Mouse (Mus musculus) limb, embryonic 12.5 days (tissue): Measurements from ENCODE around the gene Nfkb2. TPM values are rescaled to one million over a fixed set of nuclear protein-coding genes. Genes with fewer than 3 reads are reported as not detected.

Source experiments
- ATAC-seq: fragments of 200-750 bp; cut with Nextera tagmentation; 2 replicates; pipeline ENCODE4 v1.8.0; 2017; ENCODE audit warnings: low read depth, moderate TSS enrichment; ENCODE audit not compliant: insufficient number of reproducible peaks, insufficient read depth, low FRiP score, low TSS enrichment
- H3K27ac ChIP-seq: fragments of 300-500 bp; sonication (generic); 2 replicates; pipeline ENCODE4 v1.5.1; 2016; ENCODE audit warnings: mild to moderate bottlenecking, moderate library complexity
- H3K27me3 ChIP-seq: fragments of 300-500 bp; sonication (generic); 2 replicates; pipeline ENCODE4 v1.6.1; 2016; ENCODE audit warnings: mild to moderate bottlenecking, moderate library complexity
- H3K36me3 ChIP-seq: fragments of 300-500 bp; sonication (generic); 2 replicates; pipeline ENCODE4 v1.6.1; 2016; ENCODE audit warnings: mild to moderate bottlenecking, moderate library complexity
- H3K4me1 ChIP-seq: fragments of 300-500 bp; sonication (generic); replicated peaks from 2 replicates; pipeline ENCODE4 v1.6.1; 2016
- H3K4me2 ChIP-seq: fragments of 300-500 bp; sonication (generic); 2 replicates; pipeline ENCODE4 v1.6.1; 2016; ENCODE audit warnings: mild to moderate bottlenecking, moderate library complexity
- H3K4me3 ChIP-seq: fragments of 300-500 bp; sonication (generic); replicated peaks from 2 replicates; pipeline ENCODE4 v1.5.1; 2016; ENCODE audit warnings: mild to moderate bottlenecking
- H3K9ac ChIP-seq: fragments of 300-500 bp; sonication (generic); replicated peaks from 2 replicates; pipeline ENCODE4 v1.6.1; 2016; ENCODE audit warnings: mild to moderate bottlenecking, moderate library complexity
- H3K9me3 ChIP-seq: fragments of 300-500 bp; sonication (generic); 2 replicates; pipeline ENCODE4 v1.6.1; 2016; ENCODE audit warnings: mild to moderate bottlenecking, moderate library complexity
- WGBS: fragments of 180-500 bp; shearing (Covaris S2); methylation state at CpG from one replicate; pipeline ENCODE4 v1.1.7; 2016; 5-methylcytosine and 5-hydroxymethylcytosine counted together
- polyA plus RNA-seq: library from polyadenylated mRNA; unstranded; fragments of >200 nt; fragmentation: Nextera tagmentation; extraction: Ambion mirVana; gene quantifications from 2 replicates; pipeline ENCODE4 v1.2.1, GENCODE M21; 2016

Nfkb2 gene
- polyA plus RNA-seq, 1 experiment from 2014 or later = 8.5 TPM

- peaks cover 28% of the 10 kb centered on the region for H3K36me3 ChIP-seq
- 89% methylated on average over 3 of the region's 3 CpGs for WGBS
- peaks cover 20% of the 10 kb centered on the region for H3K4me1 ChIP-seq
- H3K4me3 ChIP-seq = no peak overlapping the region
- peaks cover 6% of the 10 kb centered on the region for H3K27me3 ChIP-seq
- no peak overlapping the region for H3K27ac ChIP-seq
- no peak overlapping the region for H3K4me2 ChIP-seq
- no peak for ATAC-seq
- no peaks in the 10 kb centered on the region for H3K9me3 ChIP-seq
- H3K9ac ChIP-seq = no peak overlapping the region
Observed at GRCm38 (mm10) chr19:46333906-46334305, 29.8 kb downstream of the Nfkb2 start.

- 0 out of 2 replicates have a peak overlapping the region, but pooled peaks have one; percentile 50 for H3K27ac ChIP-seq
- ATAC-seq = 0 out of 2 replicates have a peak, but pooled peaks have one; percentile 20
Observed at GRCm38 (mm10) chr19:46337719-46338330, 33.7 kb downstream of the Nfkb2 start.

DNA sequence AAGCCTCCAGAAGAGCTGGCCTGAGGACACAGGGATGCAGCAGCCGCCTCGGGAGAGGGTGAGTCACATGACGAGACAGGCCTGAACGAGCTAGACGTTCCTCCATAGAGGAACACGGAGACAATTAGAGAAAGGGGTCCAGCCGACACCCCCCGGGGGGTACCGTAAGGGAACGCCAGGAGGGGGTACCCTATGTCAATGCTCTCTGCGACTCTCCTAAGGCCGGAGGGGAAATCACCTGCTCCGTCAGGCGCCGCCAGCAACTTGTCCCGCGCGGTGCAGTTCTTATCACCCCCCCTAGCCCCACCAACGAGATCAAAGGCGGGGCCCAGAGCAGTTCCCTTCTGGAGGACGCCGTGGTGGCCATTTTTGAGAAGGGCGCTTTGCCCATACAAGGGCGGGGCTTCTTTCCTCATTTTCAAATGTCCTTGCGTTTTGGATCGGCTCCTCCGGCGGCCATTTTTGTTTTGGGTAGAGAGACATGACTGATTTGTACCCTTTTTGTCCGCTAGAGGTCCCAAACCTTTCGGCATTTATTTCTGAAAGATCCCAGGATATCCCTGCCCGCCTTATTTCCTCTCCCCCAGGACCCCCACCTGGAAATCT is 34.3 kb downstream of the Nfkb2 start, which contains the start of gene Cuedc2:
Cuedc2 (minus strand) TSS at position 372 of the 606 bp plus-strand sequence.
- Histone ChIP-seq H3K9ac (peak within 1 kb of the TSS; percentile 77), H3K4me2 (peak within 1 kb of the TSS; percentile 79), H3K27ac (0 out of 2 replicates have a peak within 1 kb of the TSS, but pooled peaks have one; percentile 50), H3K27me3 (peaks cover 9% of the 10 kb centered on the region; the same call in 1 of the 2 replicates), H3K4me1 (peaks cover 7% of the 10 kb centered on the region), H3K36me3 (no peaks in the 10 kb centered on the region), H3K9me3 (no peaks in the 10 kb centered on the region), H3K4me3 (peak within 1 kb of the TSS; percentile 71)
- ATAC-seq = peak; percentile 69
- under 1% methylated on average over 31 of the region's 31 CpGs for WGBS

More at GRCm38 (mm10) chr19:46337719-46338330, 33.7 kb downstream of the Nfkb2 start:
- H3K9ac ChIP-seq = peak overlapping the region; percentile 77
- H3K9me3 ChIP-seq = no peaks in the 10 kb centered on the region
- 38% methylated on average over 15 of the region's 15 CpGs for WGBS
- H3K27me3 ChIP-seq = peaks cover 9% of the 10 kb centered on the region; the same call in 1 of the 2 replicates
- peaks cover 7% of the 10 kb centered on the region for H3K4me1 ChIP-seq
- H3K4me3 ChIP-seq = peak overlapping the region; percentile 71
- H3K36me3 ChIP-seq = 0 out of 2 replicates have a peak, but pooled peaks cover 3% of the 10 kb centered on the region
- peak overlapping the region; percentile 79 for H3K4me2 ChIP-seq

GRCm38 (mm10) chr19:46338942-46339286 is 34.8 kb downstream of the Nfkb2 start:
- Histone ChIP-seq H3K4me2 (peak overlapping the region; percentile 39), H3K4me3 (peak overlapping the region; percentile 71)

DNA sequence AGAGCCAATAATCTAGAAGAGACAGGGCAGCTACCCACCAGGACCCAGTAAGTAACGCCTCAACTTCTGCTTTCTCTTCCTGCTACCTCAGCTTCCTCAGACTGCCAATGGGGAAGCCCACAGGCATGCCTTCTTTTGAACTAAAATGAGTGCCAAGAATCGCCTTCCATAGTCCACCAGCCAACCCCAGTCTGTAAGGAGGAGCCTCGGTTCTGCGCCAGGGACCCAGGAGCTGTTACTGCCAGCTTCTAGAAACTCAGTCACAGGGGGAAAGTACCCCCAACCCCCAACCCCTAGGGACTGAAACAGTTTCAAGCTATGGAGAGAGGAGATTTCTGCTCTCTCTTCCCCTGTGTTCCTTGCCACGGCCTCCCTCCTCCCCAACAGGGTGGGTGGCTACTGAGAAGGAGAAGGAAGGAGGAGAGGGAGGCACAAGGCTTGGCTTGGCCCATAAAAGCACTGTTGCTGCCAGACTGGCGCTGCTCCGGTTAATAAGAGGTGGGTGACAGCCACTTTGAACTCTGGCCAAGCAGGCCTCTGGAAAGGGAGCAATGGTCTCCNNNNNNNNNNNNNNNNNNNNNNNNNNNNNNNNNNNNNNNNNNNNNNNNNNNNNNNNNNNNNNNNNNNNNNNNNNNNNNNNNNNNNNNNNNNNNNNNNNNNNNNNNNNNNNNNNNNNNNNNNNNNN is 35.3 kb downstream of the Nfkb2 start:
- peaks cover 7% of the 10 kb centered on the region for H3K4me1 ChIP-seq
- H3K27ac ChIP-seq = no peak overlapping the region
- no peak overlapping the region for H3K9ac ChIP-seq
- no peak for ATAC-seq
- WGBS = 72% methylated on average over 7 of the region's 7 CpGs
- H3K36me3 ChIP-seq = no peaks in the 10 kb centered on the region
- peak overlapping the region; percentile 39; the same call in 1 of the 2 replicates for H3K4me2 ChIP-seq
- H3K27me3 ChIP-seq = peaks cover 16% of the 10 kb centered on the region; the same call in 1 of the 2 replicates
- H3K4me3 ChIP-seq = no peak overlapping the region
- H3K9me3 ChIP-seq = no peaks in the 10 kb centered on the region

More at GRCm38 (mm10) chr19:46338942-46339286, 34.8 kb downstream of the Nfkb2 start:
- peaks cover 13% of the 10 kb centered on the region; the same call in 1 of the 2 replicates for H3K27me3 ChIP-seq
- H3K4me1 ChIP-seq = peaks cover 7% of the 10 kb centered on the region
- ATAC-seq = peak; percentile 34; the same call in 1 of the 2 replicates
- H3K9ac ChIP-seq = no peak overlapping the region
- WGBS = 54% methylated on average over 6 of the region's 6 CpGs
- H3K9me3 ChIP-seq = no peaks in the 10 kb centered on the region
- H3K36me3 ChIP-seq = no peaks in the 10 kb centered on the region
- no peak overlapping the region for H3K27ac ChIP-seq

GRCm38 (mm10) chr19:46344710-46345419 is 40.7 kb downstream of the Nfkb2 start:
- Histone ChIP-seq H3K9me3 (no peaks in the 10 kb centered on the region), H3K27me3 (peaks cover 33% of the 10 kb centered on the region), H3K4me2 (no peak overlapping the region), H3K4me1 (peaks cover 10% of the 10 kb centered on the region), H3K9ac (no peak overlapping the region), H3K4me3 (no peak overlapping the region), H3K27ac (no peak overlapping the region), H3K36me3 (no peaks in the 10 kb centered on the region)
- 10% methylated on average over 7 of the region's 7 CpGs for WGBS
- ATAC-seq = no peak

GRCm38 (mm10) chr19:46347146-46347545 is 43.0 kb downstream of the Nfkb2 start:
- Histone ChIP-seq H3K36me3 (no peaks in the 10 kb centered on the region), H3K9me3 (no peaks in the 10 kb centered on the region), H3K4me3 (no peak overlapping the region), H3K4me2 (no peak overlapping the region), H3K27ac (no peak overlapping the region), H3K4me1 (peaks cover 15% of the 10 kb centered on the region), H3K9ac (no peak overlapping the region), H3K27me3 (peaks cover 38% of the 10 kb centered on the region)
- 100% methylated on average over 1 of the region's 1 CpGs for WGBS
- no peak for ATAC-seq

DNA sequence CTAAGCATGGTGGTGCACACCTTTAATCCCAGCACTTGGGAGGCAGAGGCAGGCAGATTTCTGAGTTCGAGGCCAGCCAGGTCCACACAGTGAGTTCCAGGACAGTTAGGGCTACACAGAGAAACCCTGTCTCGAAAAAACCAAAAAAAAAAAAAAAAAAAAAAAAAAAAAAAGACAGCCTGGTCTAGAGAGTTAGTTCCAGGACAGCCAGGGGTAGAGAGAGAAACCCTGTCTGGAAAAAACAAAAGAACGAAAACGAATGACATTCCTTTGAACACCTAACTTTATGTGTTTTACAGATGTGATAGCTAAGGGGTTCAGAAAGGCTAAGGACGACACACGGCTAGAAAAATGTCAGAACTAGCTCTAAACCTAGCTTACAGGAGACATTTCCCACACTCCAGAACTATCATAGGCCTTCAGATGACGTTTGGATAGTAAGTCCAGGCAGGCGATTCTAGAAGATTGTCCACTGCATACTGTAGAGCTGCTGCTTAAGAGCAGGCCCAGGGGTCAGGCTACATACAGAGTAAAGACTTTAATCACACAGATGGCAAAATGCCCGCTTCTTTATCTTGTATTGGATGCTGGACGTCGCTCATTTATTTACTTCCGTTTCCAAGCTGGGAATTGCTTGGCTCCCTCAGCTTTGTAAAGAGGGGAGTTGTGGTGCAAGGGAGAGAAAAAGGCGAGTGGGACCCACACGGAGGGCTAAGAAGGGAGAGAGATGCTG is 44.0 kb downstream of the Nfkb2 start:
- Histone ChIP-seq H3K4me2 (peak overlapping the region; percentile 85), H3K4me3 (peak overlapping the region; percentile 66), H3K9ac (peak overlapping the region; percentile 85), H3K4me1 (peaks cover 15% of the 10 kb centered on the region), H3K27ac (peak overlapping the region; percentile 85), H3K36me3 (no peaks in the 10 kb centered on the region), H3K27me3 (peaks cover 38% of the 10 kb centered on the region), H3K9me3 (no peaks in the 10 kb centered on the region)
- 33% methylated on average over 14 of the region's 14 CpGs for WGBS
- no peak for ATAC-seq

- peak; percentile 75 for ATAC-seq
- Histone ChIP-seq H3K27me3 (peaks cover 34% of the 10 kb centered on the region), H3K36me3 (no peaks in the 10 kb centered on the region), H3K4me2 (peak overlapping the region; percentile 85), H3K9me3 (no peaks in the 10 kb centered on the region), H3K27ac (peak overlapping the region; percentile 85), H3K4me3 (peak overlapping the region; percentile 66), H3K4me1 (peaks cover 15% of the 10 kb centered on the region), H3K9ac (peak overlapping the region; percentile 85)
- WGBS = under 1% methylated on average over 77 of the region's 78 CpGs
Observed at GRCm38 (mm10) chr19:46348761-46349458, 44.8 kb downstream of the Nfkb2 start.

- Histone ChIP-seq H3K9me3 (no peaks in the 10 kb centered on the region), H3K4me3 (peak overlapping the region; percentile 66), H3K4me2 (peak overlapping the region; percentile 85), H3K36me3 (no peaks in the 10 kb centered on the region), H3K27me3 (peaks cover 29% of the 10 kb centered on the region), H3K9ac (peak overlapping the region; percentile 85), H3K4me1 (peaks cover 15% of the 10 kb centered on the region), H3K27ac (peak overlapping the region; percentile 85; the same call in 1 of the 2 replicates)
- 27% methylated on average over 6 of the region's 6 CpGs for WGBS
- 0 out of 2 replicates have a peak, but pooled peaks have one; percentile 40 for ATAC-seq
Observed at GRCm38 (mm10) chr19:46349550-46349949, 45.4 kb downstream of the Nfkb2 start.
